Mouse (Mus musculus) CH12.LX (cell line): Measurements from ENCODE around the gene Tmem269. TPM values are rescaled to one million over a fixed set of nuclear protein-coding genes. Genes with fewer than 3 reads are reported as not detected.

Experiments
- DNase-seq: peaks from one replicate; pipeline ENCODE4 v3.0.0-alpha.2; 2013; ENCODE audit errors: extremely low read depth
- H3K27ac ChIP-seq: 2 replicates; pipeline ENCODE4 v1.5.1; 2012; ENCODE audit warnings: low read depth, mild to moderate bottlenecking, control low read depth, moderate library complexity; ENCODE audit not compliant: insufficient read depth
- H3K27me3 ChIP-seq: replicated peaks from 2 replicates; pipeline ENCODE3; 2012; ENCODE audit warnings: inconsistent platforms
- H3K36me3 ChIP-seq, 2 experiments: replicated peaks in 1 of 2; 2 replicates each; pipeline versions ENCODE3 to v1.6.1; 2012; ENCODE audit warnings: inconsistent platforms in 1 of 2, low read length in 1 of 2, mild to moderate bottlenecking in 1 of 2, mixed read lengths in 1 of 2, moderate library complexity in 1 of 2; ENCODE audit not compliant: control insufficient read depth in 1 of 2, insufficient read depth in 1 of 2
- H3K4me1 ChIP-seq, 2 experiments: 2 replicates each; pipeline ENCODE4 v1.6.1; 2012; ENCODE audit warnings: inconsistent platforms in 1 of 2, moderate library complexity in 1 of 2; ENCODE audit not compliant: insufficient read depth in 2 of 2, control insufficient read depth in 1 of 2
- H3K4me2 ChIP-seq: 2 replicates; pipeline ENCODE4 v1.6.1; 2012; ENCODE audit warnings: low read depth, mild to moderate bottlenecking, control low read depth; ENCODE audit not compliant: poor library complexity, insufficient read depth, severe bottlenecking
- H3K4me3 ChIP-seq, 3 experiments: fragments of 150-350 bp in 1 of 3; sonication (generic) in 1 of 3; replicated peaks in 1 of 3; 2 replicates each; pipeline versions ENCODE3 to v1.5.1; 2011 to 2012; ENCODE audit warnings: low read depth in 2 of 3, low read length in 2 of 3, mild to moderate bottlenecking in 2 of 3, moderate library complexity in 2 of 3, control low read depth in 1 of 3, improper control_type of control experiment in 1 of 3, inconsistent platforms in 1 of 3, mixed read lengths in 1 of 3; ENCODE audit not compliant: poor library complexity in 1 of 3
- H3K79me2 ChIP-seq: replicated peaks from 2 replicates; pipeline ENCODE4 v1.6.1; 2012; ENCODE audit warnings: mild to moderate bottlenecking, moderate library complexity; ENCODE audit not compliant: control insufficient read depth, poor library complexity, insufficient read depth, severe bottlenecking; ENCODE audit errors: extremely low read depth
- H3K9ac ChIP-seq: 2 replicates; pipeline ENCODE4 v1.6.1; 2012; ENCODE audit warnings: low read depth, mild to moderate bottlenecking, control low read depth, moderate library complexity; ENCODE audit not compliant: insufficient read depth
- H3K9me3 ChIP-seq: replicated peaks from 2 replicates; pipeline ENCODE3; 2012; ENCODE audit warnings: low read length, inconsistent platforms, mixed read lengths
- BHLHE40 ChIP-seq: IDR thresholded peaks from 2 replicates; pipeline ENCODE4 v1.6.1; 2011; ENCODE audit warnings: mild to moderate bottlenecking, low read depth, low read length, improper control_type of control experiment
- CHD1 ChIP-seq: IDR thresholded peaks from 2 replicates; pipeline ENCODE4 v1.6.1; 2012; ENCODE audit warnings: low read depth, low read length, improper control_type of control experiment, inconsistent platforms
- E2F4 ChIP-seq: IDR thresholded peaks from 2 replicates; pipeline ENCODE4 v1.6.1; 2011; ENCODE audit warnings: low read depth, low read length, improper control_type of control experiment; ENCODE audit not compliant: insufficient replicate concordance
- ELF1 ChIP-seq: IDR thresholded peaks from 2 replicates; pipeline ENCODE4 v1.6.1; 2014; ENCODE audit warnings: low read depth, mild to moderate bottlenecking, inconsistent platforms, low read length, improper control_type of control experiment
- EP300 ChIP-seq: IDR thresholded peaks from 2 replicates; pipeline ENCODE4 v1.6.1; 2011; ENCODE audit warnings: low read length, improper control_type of control experiment
- ETS1 ChIP-seq: conservative IDR thresholded peaks from 2 replicates; pipeline ENCODE4 v1.6.1; 2012; ENCODE audit warnings: low read depth, mild to moderate bottlenecking, inconsistent platforms, low read length, improper control_type of control experiment, moderate library complexity
- GABPA ChIP-seq: IDR thresholded peaks from 2 replicates; pipeline ENCODE4 v1.6.1; 2012; ENCODE audit warnings: low read depth, low read length, improper control_type of control experiment, inconsistent platforms; ENCODE audit not compliant: insufficient replicate concordance
- HCFC1 ChIP-seq: IDR thresholded peaks from 2 replicates; pipeline ENCODE4 v1.6.1; 2012; ENCODE audit warnings: low read depth, mild to moderate bottlenecking, inconsistent platforms, low read length, improper control_type of control experiment
- JUN ChIP-seq: IDR thresholded peaks from 2 replicates; pipeline ENCODE4 v1.6.1; 2011; ENCODE audit warnings: low read depth, mild to moderate bottlenecking, low read length, improper control_type of control experiment, moderate library complexity; ENCODE audit not compliant: insufficient read depth
- JUND ChIP-seq: conservative IDR thresholded peaks from 2 replicates; pipeline ENCODE4 v1.6.1; 2011; ENCODE audit warnings: low read depth, low read length, improper control_type of control experiment
- KAT2A ChIP-seq: IDR thresholded peaks from 2 replicates; pipeline ENCODE4 v1.6.1; 2012; ENCODE audit warnings: low read length, improper control_type of control experiment, inconsistent platforms; ENCODE audit not compliant: insufficient replicate concordance
- MAX ChIP-seq: IDR thresholded peaks from 2 replicates; pipeline ENCODE4 v1.6.1; 2011; ENCODE audit warnings: low read length, improper control_type of control experiment
- MEF2A ChIP-seq: IDR thresholded peaks from 2 replicates; pipeline ENCODE4 v1.6.1; 2014; ENCODE audit warnings: low read depth, mild to moderate bottlenecking, inconsistent platforms, low read length, improper control_type of control experiment, borderline replicate concordance
- MYC ChIP-seq: IDR thresholded peaks from 2 replicates; pipeline ENCODE4 v1.6.1; 2011; ENCODE audit warnings: low read depth, mild to moderate bottlenecking, improper control_type of control experiment, low read length
- NELFE ChIP-seq: IDR thresholded peaks from 2 replicates; pipeline ENCODE4 v1.6.1; 2011; ENCODE audit warnings: low read depth, low read length, improper control_type of control experiment
- NRF1 ChIP-seq: IDR thresholded peaks from 2 replicates; pipeline ENCODE4 v1.6.1; 2014; ENCODE audit warnings: low read depth, mild to moderate bottlenecking, inconsistent platforms, low read length, improper control_type of control experiment, moderate library complexity
- PAX5 ChIP-seq: IDR thresholded peaks from 2 replicates; pipeline ENCODE4 v1.6.1; 2012; ENCODE audit warnings: low read length, inconsistent platforms, mixed read lengths
- RAD21 ChIP-seq: IDR thresholded peaks from 2 replicates; pipeline ENCODE4 v1.6.1; 2011; ENCODE audit warnings: low read depth, mild to moderate bottlenecking, low read length, improper control_type of control experiment, moderate library complexity
- RCOR1 ChIP-seq: conservative IDR thresholded peaks from 2 replicates; pipeline ENCODE4 v1.6.1; 2012; ENCODE audit warnings: low read depth, mild to moderate bottlenecking, inconsistent platforms, low read length, improper control_type of control experiment
- SIN3A ChIP-seq: IDR thresholded peaks from 2 replicates; pipeline ENCODE4 v1.6.1; 2012; ENCODE audit warnings: low read length, improper control_type of control experiment, inconsistent platforms
- TCF12 ChIP-seq: IDR thresholded peaks from 2 replicates; pipeline ENCODE4 v1.6.1; 2014; ENCODE audit warnings: low read depth, mild to moderate bottlenecking, inconsistent platforms, low read length, improper control_type of control experiment
- UBTF ChIP-seq: IDR thresholded peaks from 2 replicates; pipeline ENCODE4 v1.6.1; 2012; ENCODE audit warnings: low read depth, mild to moderate bottlenecking, inconsistent platforms, low read length, improper control_type of control experiment, moderate library complexity
- USF1 ChIP-seq: IDR thresholded peaks from 2 replicates; pipeline ENCODE4 v1.6.1; 2014; ENCODE audit warnings: low read depth, mild to moderate bottlenecking, inconsistent platforms, low read length, improper control_type of control experiment
- ZKSCAN1 ChIP-seq: IDR thresholded peaks from 2 replicates; pipeline ENCODE4 v1.6.1; 2012; ENCODE audit warnings: low read depth, inconsistent platforms, low read length, improper control_type of control experiment, borderline replicate concordance
- dilution Hi-C: fragments of 300-500 bp; cut with MboI; formaldehyde crosslinking; loops from 2 replicates; pipeline ENCODE4 v1.14.3; 2020; ENCODE audit warnings: low sequenced_read_pairs; ENCODE audit not compliant: extremely low pct_unique_long_range_greater_than_20kb, extremely low pct_ligation_motif_present
- in situ Hi-C: fragments of 300-500 bp; cut with MboI; formaldehyde crosslinking; loops from 3 replicates; pipeline ENCODE4 v1.14.3; 2019; ENCODE audit warnings: low sequenced_read_pairs, low pct_ligation_motif_present, low pct_unique_long_range_greater_than_20kb, mixed read lengths
- polyA plus RNA-seq: library from polyadenylated mRNA; unstranded; fragments of >175 nt; gene quantifications from 2 replicates; pipeline ENCODE4 v1.2.1, GENCODE M21; 2012; ENCODE audit warnings: low read depth; ENCODE audit not compliant: insufficient read length
- total RNA-seq, 2 experiments: library from RNA; depleted of rRNA; stranded (reverse); fragments of 300-350 nt in 1 of 2; fragments of >200 nt in 1 of 2; gene quantifications; 2 replicates each; pipeline ENCODE4 v1.2.3; 2012 to 2014

Tmem269 gene
- total and polyA plus RNA-seq, 3 experiments, result 0.16 TPM; not detected in 2

- Histone ChIP-seq H3K27ac (no peak overlapping the region), H3K4me1 (peaks cover 6 to 51% of the 10 kb centered on the region in 2 experiments), H3K4me2 (peak overlapping the region; percentile 23; the same call in 1 of the 2 replicates), H3K9ac (no peak overlapping the region), H3K36me3 (peaks cover 17 to 67% of the 10 kb centered on the region in 2 experiments)
- in situ Hi-C loops, result no loop called here
- TF ChIP-seq UBTF (no peak), JUN (no peak), ETS1 (no peak), TCF12 (no peak), NRF1 (no peak), NELFE (no peak), USF1 (no peak), CHD1 (no peak), MAX (no peak), RCOR1 (no peak), HCFC1 (no peak), RAD21 (no peak), GABPA (no peak), EP300 (no peak), MYC (no peak), ELF1 (no peak), KAT2A (no peak), ZKSCAN1 (no peak)
- TF ChIP-seq, all 38 proteins: peak for 0
- no peaks in the 10 kb centered on the region for H3K9me3 ChIP-seq
- H3K79me2 ChIP-seq, result no peaks in the 10 kb centered on the region
- no peak overlapping the region for H3K4me3 ChIP-seq
- dilution Hi-C loops, result no loop called here
- H3K27me3 ChIP-seq, result no peaks in the 10 kb centered on the region
- DNase-seq, result no peak
Observed at GRCm38 (mm10) chr4:119238661-119239060, 20.6 kb upstream of the Tmem269 start.

GRCm38 (mm10) chr4:119234348-119234747 is 16.3 kb upstream of the Tmem269 start:
- TF ChIP-seq PAX5 (no peak), MEF2A (peak; percentile 34; the same call in 1 of the 2 replicates), ETS1 (peak; percentile 27; the same call in 1 of the 2 replicates), E2F4 (no peak), SIN3A (no peak), JUND (no peak), BHLHE40 (peak; percentile 76)
- Histone ChIP-seq H3K9me3 (no peaks in the 10 kb centered on the region), H3K4me1 (peaks cover 6 to 55% of the 10 kb centered on the region in 2 experiments), H3K79me2 (no peaks in the 10 kb centered on the region), H3K4me2 (peak overlapping the region; percentile 54), H3K27me3 (no peaks in the 10 kb centered on the region), H3K4me3 (peak overlapping the region in 2 of 3 experiments; percentile 74 to 92), H3K36me3 (peaks cover 0 to 38% of the 10 kb centered on the region in 2 experiments), H3K9ac (no peak overlapping the region), H3K27ac (no peak overlapping the region)
- in situ Hi-C loops (no loop called here), dilution Hi-C loops (no loop called here)
- peak; percentile 62 for DNase-seq
